Mouse (Mus musculus) heart, embryonic 15.5 days (tissue): ENCODE data around the gene Cbx3. TPM values are rescaled to one million over a fixed set of nuclear protein-coding genes. Genes with fewer than 3 reads are reported as not detected.

Source experiments
- ATAC-seq: fragments of 200-750 bp; cut with Nextera tagmentation; replicated peaks from 2 replicates; pipeline ENCODE4 v1.8.0; 2017; ENCODE audit warnings: low read depth, moderate TSS enrichment; ENCODE audit not compliant: insufficient number of reproducible peaks, insufficient read depth, low FRiP score
- H3K27ac ChIP-seq: fragments of 300-500 bp; sonication (generic); 2 replicates; pipeline ENCODE4 v1.5.1; 2015; ENCODE audit warnings: mild to moderate bottlenecking, inconsistent platforms
- H3K27me3 ChIP-seq: fragments of 300-500 bp; sonication (generic); 2 replicates; pipeline ENCODE4 v1.6.1; 2015; ENCODE audit warnings: inconsistent platforms
- H3K36me3 ChIP-seq: fragments of 300-500 bp; sonication (generic); 2 replicates; pipeline ENCODE4 v1.6.1; 2015; ENCODE audit warnings: mild to moderate bottlenecking, inconsistent platforms
- H3K4me1 ChIP-seq: fragments of 300-500 bp; sonication (generic); replicated peaks from 2 replicates; pipeline ENCODE4 v1.6.1; 2015; ENCODE audit warnings: inconsistent platforms
- H3K4me2 ChIP-seq: fragments of 300-500 bp; sonication (generic); 2 replicates; pipeline ENCODE4 v1.6.1; 2015; ENCODE audit warnings: inconsistent platforms, mild to moderate bottlenecking, moderate library complexity
- H3K4me3 ChIP-seq: fragments of 300-500 bp; sonication (generic); 2 replicates; pipeline ENCODE4 v1.5.1; 2015; ENCODE audit warnings: mild to moderate bottlenecking, inconsistent platforms
- H3K9ac ChIP-seq: fragments of 300-500 bp; sonication (generic); 2 replicates; pipeline ENCODE4 v1.6.1; 2015; ENCODE audit warnings: mild to moderate bottlenecking, inconsistent platforms
- H3K9me3 ChIP-seq: fragments of 300-500 bp; sonication (generic); replicated peaks from 2 replicates; pipeline ENCODE4 v1.6.1; 2016; ENCODE audit warnings: inconsistent platforms
- WGBS: fragments of 180-500 bp; shearing (Covaris S2); methylation state at CpG from one replicate; pipeline ENCODE4 v1.1.7; 2015; ENCODE audit warnings: mixed read lengths; 5-methylcytosine and 5-hydroxymethylcytosine counted together
- polyA plus RNA-seq: library from polyadenylated mRNA; unstranded; fragments of >200 nt; fragmentation: Nextera tagmentation; extraction: Ambion mirVana; gene quantifications from 2 replicates; pipeline ENCODE4 v1.2.1, GENCODE M21; 2015

Cbx3 gene
- 266 and 311 TPM in 2 replicates for polyA plus RNA-seq

GRCm38 (mm10) chr6:51470311-51471178, at the start of gene Cbx3:
TSS of gene Cbx3 (plus strand) at chr6:51470360.
- H3K4me2 ChIP-seq = peak within 1 kb of the TSS; percentile 60
- peak within 1 kb of the TSS; percentile 68 for H3K4me3 ChIP-seq
- H3K36me3 ChIP-seq = peaks cover 37% of the 10 kb centered on the region
- peak; percentile 83 for ATAC-seq
- H3K9me3 ChIP-seq = no peaks in the 10 kb centered on the region
- H3K27me3 ChIP-seq = no peaks in the 10 kb centered on the region
- H3K9ac ChIP-seq = peak within 1 kb of the TSS; percentile 97
- H3K27ac ChIP-seq = peak within 1 kb of the TSS; percentile 100
- peaks cover 33% of the 10 kb centered on the region for H3K4me1 ChIP-seq
- under 1% methylated on average over 88 of the region's 99 CpGs for WGBS

GRCm38 (mm10) chr6:51423466-51424122, 46.6 kb upstream of the Cbx3 start:
- Histone ChIP-seq H3K9me3 (no peaks in the 10 kb centered on the region), H3K27me3 (no peaks in the 10 kb centered on the region), H3K36me3 (no peaks in the 10 kb centered on the region), H3K27ac (no peak overlapping the region), H3K4me2 (no peak overlapping the region), H3K4me1 (no peaks in the 10 kb centered on the region), H3K4me3 (no peak overlapping the region), H3K9ac (no peak overlapping the region)
- WGBS = 48% methylated on average over 11 of the region's 11 CpGs
- ATAC-seq = no peak

- no peak overlapping the region for H3K4me3 ChIP-seq
- WGBS = 76% methylated on average over 2 of the region's 2 CpGs
These were observed 45.6 kb upstream of the Cbx3 start for GRCm38 (mm10) chr6:51424537-51424936.

GRCm38 (mm10) chr6:51432535-51433397, 37.4 kb upstream of the Cbx3 start, which contains the start of gene Nfe2l3:
TSS of gene Nfe2l3 (plus strand) at chr6:51432670.
- peaks cover 35% of the 10 kb centered on the region for H3K27me3 ChIP-seq
- H3K36me3 ChIP-seq = no peaks in the 10 kb centered on the region
- H3K27ac ChIP-seq = no peak within 1 kb of the TSS
- peaks cover 33% of the 10 kb centered on the region for H3K4me1 ChIP-seq
- H3K4me3 ChIP-seq = peak within 1 kb of the TSS; percentile 64
- WGBS = 1% methylated on average over 73 of the region's 74 CpGs
- peak within 1 kb of the TSS; percentile 60 for H3K9ac ChIP-seq
- H3K4me2 ChIP-seq = peak within 1 kb of the TSS; percentile 97
- no peaks in the 10 kb centered on the region for H3K9me3 ChIP-seq
- ATAC-seq = peak; percentile 86

More at GRCm38 (mm10) chr6:51424537-51424936, 45.6 kb upstream of the Cbx3 start:
- H3K4me1 ChIP-seq = no peaks in the 10 kb centered on the region
- H3K36me3 ChIP-seq = no peaks in the 10 kb centered on the region
- no peak overlapping the region for H3K9ac ChIP-seq
- H3K4me2 ChIP-seq = no peak overlapping the region
- no peaks in the 10 kb centered on the region for H3K9me3 ChIP-seq
- no peak overlapping the region for H3K27ac ChIP-seq
- ATAC-seq = no peak
- no peaks in the 10 kb centered on the region; the same call in 1 of the 2 replicates for H3K27me3 ChIP-seq

GRCm38 (mm10) chr6:51434270-51434669, 35.9 kb upstream of the Cbx3 start:
- H3K9me3 ChIP-seq = no peaks in the 10 kb centered on the region
- peaks cover 35% of the 10 kb centered on the region for H3K27me3 ChIP-seq
- peaks cover 46% of the 10 kb centered on the region for H3K4me1 ChIP-seq
- peak overlapping the region; percentile 64; the same call in 1 of the 2 replicates for H3K4me3 ChIP-seq
- no peak overlapping the region for H3K9ac ChIP-seq
- 0 out of 2 replicates have a peak overlapping the region, but pooled peaks have one; percentile 97 for H3K4me2 ChIP-seq
- H3K36me3 ChIP-seq = no peaks in the 10 kb centered on the region
- no peak for ATAC-seq
- 50% methylated on average over 7 of the region's 7 CpGs for WGBS
- no peak overlapping the region for H3K27ac ChIP-seq

GRCm38 (mm10) chr6:51437665-51438064, 32.5 kb upstream of the Cbx3 start:
- H3K9ac ChIP-seq = no peak overlapping the region
- peaks cover 14% of the 10 kb centered on the region for H3K27me3 ChIP-seq
- WGBS = 19% methylated on average over 4 of the region's 4 CpGs
- peaks cover 43% of the 10 kb centered on the region for H3K4me1 ChIP-seq
- H3K4me3 ChIP-seq = no peak overlapping the region
- H3K9me3 ChIP-seq = no peaks in the 10 kb centered on the region
- ATAC-seq = peak; percentile 54
- peak overlapping the region; percentile 39 for H3K4me2 ChIP-seq
- no peaks in the 10 kb centered on the region for H3K36me3 ChIP-seq
- H3K27ac ChIP-seq = peak overlapping the region; percentile 85

- Histone ChIP-seq H3K27ac (peak overlapping the region; percentile 85), H3K4me3 (no peak overlapping the region), H3K27me3 (peaks cover 2% of the 10 kb centered on the region; the same call in 1 of the 2 replicates), H3K36me3 (no peaks in the 10 kb centered on the region), H3K4me1 (peaks cover 32% of the 10 kb centered on the region), H3K4me2 (no peak overlapping the region), H3K9me3 (no peaks in the 10 kb centered on the region), H3K9ac (no peak overlapping the region)
- 80% methylated on average over 9 of the region's 9 CpGs for WGBS
- no peak for ATAC-seq
These were observed 31.3 kb upstream of the Cbx3 start for GRCm38 (mm10) chr6:51438826-51439330.

GRCm38 (mm10) chr6:51442191-51442835, 27.8 kb upstream of the Cbx3 start:
- no peaks in the 10 kb centered on the region for H3K27me3 ChIP-seq
- no peak overlapping the region for H3K4me2 ChIP-seq
- no peak overlapping the region for H3K9ac ChIP-seq
- H3K4me1 ChIP-seq = peaks cover 21% of the 10 kb centered on the region
- H3K27ac ChIP-seq = no peak overlapping the region
- WGBS = 53% methylated on average over 9 of the region's 9 CpGs
- H3K4me3 ChIP-seq = no peak overlapping the region
- no peaks in the 10 kb centered on the region for H3K36me3 ChIP-seq
- H3K9me3 ChIP-seq = no peaks in the 10 kb centered on the region
- no peak for ATAC-seq

- no peak overlapping the region for H3K4me2 ChIP-seq
- no peaks in the 10 kb centered on the region for H3K9me3 ChIP-seq
- no peak; the same call in 1 of the 2 replicates for ATAC-seq
- H3K4me3 ChIP-seq = no peak overlapping the region
- H3K9ac ChIP-seq = no peak overlapping the region
- H3K27me3 ChIP-seq = no peaks in the 10 kb centered on the region
- H3K36me3 ChIP-seq = peaks cover 4% of the 10 kb centered on the region; the same call in 1 of the 2 replicates
- H3K4me1 ChIP-seq = no peaks in the 10 kb centered on the region
- H3K27ac ChIP-seq = no peak overlapping the region
- 73% methylated on average over 7 of the region's 7 CpGs for WGBS
These were observed 17.1 kb upstream of the Cbx3 start for GRCm38 (mm10) chr6:51452927-51453503.

GRCm38 (mm10) chr6:51454949-51455348, 15.2 kb upstream of the Cbx3 start:
- Histone ChIP-seq H3K9ac (no peak overlapping the region), H3K9me3 (no peaks in the 10 kb centered on the region), H3K4me2 (no peak overlapping the region), H3K36me3 (peaks cover 16% of the 10 kb centered on the region), H3K4me3 (no peak overlapping the region), H3K27me3 (no peaks in the 10 kb centered on the region), H3K27ac (no peak overlapping the region), H3K4me1 (no peaks in the 10 kb centered on the region)
- ATAC-seq = no peak
- WGBS = 39% methylated on average over 3 of the region's 3 CpGs
